Mouse (Mus musculus) olfactory bulb, adult 2 months (tissue): ENCODE measurements at regions not wholly inside any gene's neighbourhood (a gene's known extent, or its start where the extent isn't known, plus 50 kb on each side); places are given as distances from the start of the nearest gene placed in this dataset.

ENCODE experiments used
- CTCF ChIP-seq: fragments of 200-500 bp; IDR thresholded peaks from 2 replicates; pipeline ENCODE4 v1.5.1; 2012; ENCODE audit warnings: low read depth, mild to moderate bottlenecking, low read length, moderate library complexity; ENCODE audit not compliant: insufficient read depth
- POLR2A ChIP-seq: fragments of 200-500 bp; IDR thresholded peaks from 2 replicates; pipeline ENCODE4 v1.6.1; 2012; ENCODE audit warnings: mild to moderate bottlenecking, low read depth, low read length, moderate library complexity; ENCODE audit not compliant: insufficient read depth

DNA sequence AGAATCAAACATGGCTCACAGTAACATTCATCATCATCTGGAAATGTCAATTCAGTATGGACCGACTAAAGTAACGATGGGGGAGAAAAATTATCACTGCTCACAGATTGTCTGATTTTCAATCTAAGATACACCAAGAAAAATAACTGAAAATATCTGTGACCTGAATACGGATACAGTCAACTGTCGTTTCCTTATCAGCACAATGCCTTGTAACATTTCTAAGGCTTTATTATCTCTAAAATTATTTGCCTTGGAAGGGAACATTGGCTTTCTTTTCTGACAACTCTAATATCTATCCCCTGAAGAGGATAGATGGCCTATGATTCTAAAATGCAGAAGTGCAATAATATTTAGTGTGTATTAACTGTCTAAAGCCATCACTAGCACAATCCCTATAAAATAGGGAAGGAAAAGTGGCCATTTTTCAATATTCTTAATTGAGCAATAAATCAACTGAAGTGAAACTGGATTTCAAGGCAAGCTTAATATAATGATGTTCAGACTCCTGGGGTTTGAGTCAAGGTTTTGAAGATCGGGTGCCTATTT lies 552.1 kb upstream of the Gulo start:
- TF ChIP-seq CTCF (no peak), POLR2A (no peak)
